Mouse (Mus musculus) kidney, postnatal 25 days (tissue): ENCODE measurements around the gene Slc22a23.
A peak's percentile ranks its signal among the peaks of the same experiment; 100 is the strongest.

Experiments used
- DNase-seq, 2 experiments: peaks; one replicate each; pipeline ENCODE4 v3.0.0; 2021; ENCODE audit warnings: mixed read lengths in 2 of 2

Gene Slc22a23

DNA sequence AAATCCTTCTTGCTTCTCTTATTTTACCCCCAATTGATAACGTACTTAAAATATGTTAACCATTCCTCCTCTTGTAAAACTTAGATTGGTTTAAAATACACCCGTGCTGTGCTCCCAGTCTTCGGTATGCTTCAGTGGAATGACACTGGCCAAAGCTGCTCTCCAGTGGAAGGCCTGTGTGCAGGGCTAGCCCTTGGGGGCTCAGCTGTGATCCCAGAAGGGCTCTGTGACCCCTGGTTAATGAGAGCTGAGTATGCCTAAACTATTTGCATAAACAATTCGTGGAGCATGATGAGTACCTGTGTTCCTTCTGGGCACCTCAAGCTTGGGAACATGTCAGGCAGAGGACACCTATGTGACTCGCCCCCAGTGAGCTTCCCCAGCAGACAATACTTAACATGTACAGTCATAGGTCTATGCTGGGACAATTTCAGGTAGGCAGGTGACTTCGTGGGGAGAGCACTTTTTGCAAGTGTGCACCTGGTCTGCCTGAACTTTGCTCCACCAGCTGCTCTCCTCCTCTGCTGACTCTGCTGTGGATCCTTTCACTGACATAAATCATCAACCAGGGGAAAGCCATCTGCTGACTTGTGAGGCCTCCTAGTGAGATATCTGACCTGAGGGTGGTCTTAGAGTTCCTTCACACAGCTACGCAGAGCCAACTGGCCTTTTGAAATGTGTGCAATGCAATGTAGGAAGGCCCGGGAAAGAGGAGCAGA, 77.9 kb downstream of the Slc22a23 start:
- peak; percentile 61 to 83 for DNase-seq

DNA sequence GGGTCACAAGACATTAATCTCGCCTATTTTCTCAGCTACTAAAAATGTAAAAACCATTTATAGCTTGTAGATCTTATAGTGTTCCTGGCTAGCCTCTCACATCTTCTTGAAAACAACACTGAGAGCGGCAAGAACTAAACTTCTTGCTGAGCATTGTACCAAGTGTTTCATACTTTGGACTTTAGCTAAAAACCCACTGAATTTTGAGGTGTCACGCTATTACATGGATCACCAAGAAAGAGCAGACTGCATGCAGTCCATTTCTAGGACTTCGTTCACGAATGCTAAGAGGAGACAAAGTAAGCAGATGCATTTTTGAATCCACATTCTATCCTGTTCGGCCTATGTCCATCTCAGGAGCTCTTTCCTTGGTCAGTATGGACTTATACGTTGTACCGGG, 78.9 kb downstream of the Slc22a23 start:
- no peak for DNase-seq

DNA sequence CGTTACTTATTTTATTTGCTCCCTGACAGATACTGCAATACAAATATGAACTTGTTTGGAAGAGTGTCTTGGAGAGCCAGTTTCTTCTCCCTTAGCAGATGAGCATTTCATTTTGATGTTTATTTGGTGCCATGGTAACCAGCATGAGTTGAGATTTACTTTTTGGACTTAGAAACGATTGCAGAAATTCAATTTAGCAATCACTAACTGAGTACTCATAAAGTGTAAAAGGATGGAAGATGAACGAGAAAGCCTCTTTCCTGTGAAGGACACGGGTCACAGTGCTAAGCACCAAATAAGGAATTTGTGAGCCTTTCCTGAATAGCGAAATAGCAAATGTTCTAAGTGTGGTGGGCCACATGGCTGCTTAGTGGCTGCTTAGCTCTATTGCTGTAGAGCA, 79.4 kb downstream of the Slc22a23 start:
- DNase-seq: no peak

DNA sequence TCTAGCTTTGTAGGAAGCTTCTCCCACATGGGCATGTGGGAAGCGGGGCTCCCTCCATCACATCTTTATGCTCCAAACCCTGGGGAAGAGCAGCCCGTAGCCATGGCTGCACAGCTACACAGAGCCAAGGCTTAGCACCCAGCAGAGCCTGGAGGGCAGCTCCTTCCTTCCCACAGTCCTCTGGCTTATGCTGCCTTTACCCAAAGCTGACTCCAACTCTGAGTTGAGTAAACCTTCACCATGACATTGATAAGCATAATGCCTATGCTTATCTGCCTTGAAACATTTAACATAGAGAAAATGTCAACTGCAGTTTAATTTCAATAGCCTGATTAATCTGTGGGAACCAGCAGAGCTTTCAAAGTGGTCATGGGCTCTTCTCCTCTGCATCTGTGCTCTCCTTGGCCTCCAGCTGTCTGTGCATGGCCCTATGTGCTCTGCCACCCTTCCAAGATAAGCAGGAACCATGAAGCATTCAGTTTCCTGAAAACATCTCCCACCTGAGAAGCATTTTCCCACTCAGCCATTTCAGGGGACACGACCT, 79.9 kb downstream of the Slc22a23 start:
- no peak for DNase-seq

DNA sequence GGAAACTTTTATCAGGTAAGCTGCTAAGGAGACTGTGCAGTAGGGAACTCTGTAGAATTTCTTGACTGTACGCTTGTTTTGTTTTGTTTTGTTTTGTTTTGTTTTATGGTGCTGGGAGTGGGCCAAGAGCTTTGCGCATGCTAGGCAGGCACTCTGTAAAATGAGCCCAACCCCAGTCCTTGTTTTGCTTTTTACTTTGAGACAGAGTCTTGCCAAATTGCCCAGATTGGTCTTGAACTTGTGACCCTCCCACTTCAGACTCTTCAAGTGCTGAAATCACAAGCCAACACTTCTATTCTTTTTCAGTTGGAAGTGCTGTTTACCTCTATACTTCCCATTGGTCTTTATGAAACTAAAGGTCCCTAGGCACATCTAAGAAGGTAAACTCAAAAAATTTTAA, 80.5 kb downstream of the Slc22a23 start:
- no peak for DNase-seq

DNA sequence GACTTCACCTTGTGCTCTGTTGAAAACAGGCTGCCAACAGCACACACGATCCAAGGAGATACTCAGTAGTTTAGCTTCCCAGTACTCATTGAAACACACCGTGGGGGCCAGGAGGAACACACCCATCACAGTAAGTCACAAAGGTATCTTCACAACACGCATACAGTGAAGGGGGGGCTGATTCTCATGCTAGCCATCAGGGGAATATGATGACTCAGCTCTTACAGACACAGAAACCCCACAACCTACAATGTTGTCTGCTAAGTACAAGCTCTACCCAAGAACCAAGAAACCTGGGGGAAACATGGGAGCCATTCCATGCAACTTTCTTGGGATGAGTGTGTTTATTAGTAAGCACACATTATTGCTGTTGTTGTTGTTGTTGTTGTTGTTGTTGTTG, 86.2 kb downstream of the Slc22a23 start:
- DNase-seq: no peak

DNA sequence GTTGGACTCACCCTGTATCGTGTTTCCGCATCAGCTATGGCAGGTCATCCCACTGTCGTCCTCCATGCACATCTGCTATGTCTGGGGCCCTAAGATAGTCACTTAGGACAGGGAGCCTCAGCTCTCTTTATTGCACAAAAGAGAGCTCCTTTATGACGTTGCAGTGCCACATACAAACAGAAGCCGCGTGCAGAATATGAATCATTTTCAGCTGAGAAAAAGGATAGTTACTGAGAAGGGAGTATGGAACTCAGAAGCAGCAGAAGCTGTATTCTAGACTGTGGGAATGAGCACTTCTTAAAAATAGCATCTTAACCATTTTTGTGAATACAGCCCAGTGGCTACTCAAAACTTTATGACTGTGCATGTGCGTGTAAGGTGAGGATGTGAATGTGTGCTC, 87.8 kb downstream of the Slc22a23 start:
- DNase-seq: no peak

DNA sequence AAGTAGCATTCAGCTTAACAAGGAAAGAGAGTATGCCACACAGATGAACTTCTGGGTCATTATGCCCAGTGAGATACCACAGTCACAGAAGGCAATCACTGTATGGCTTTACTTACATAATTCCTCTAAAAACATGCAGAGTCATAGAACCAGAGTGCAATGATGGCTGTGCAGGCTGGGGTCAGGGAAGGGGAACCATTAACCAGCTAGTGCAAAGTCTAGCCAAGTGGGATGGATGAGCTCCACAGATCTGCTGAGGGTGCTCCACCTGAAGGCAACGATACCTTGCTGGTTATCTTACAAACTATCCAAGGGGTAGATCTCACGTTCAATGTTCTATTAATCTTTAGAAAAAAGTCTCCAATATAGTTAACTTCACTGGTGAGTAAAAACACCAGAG, 88.3 kb downstream of the Slc22a23 start:
- DNase-seq: peak; percentile 62 to 88

DNA sequence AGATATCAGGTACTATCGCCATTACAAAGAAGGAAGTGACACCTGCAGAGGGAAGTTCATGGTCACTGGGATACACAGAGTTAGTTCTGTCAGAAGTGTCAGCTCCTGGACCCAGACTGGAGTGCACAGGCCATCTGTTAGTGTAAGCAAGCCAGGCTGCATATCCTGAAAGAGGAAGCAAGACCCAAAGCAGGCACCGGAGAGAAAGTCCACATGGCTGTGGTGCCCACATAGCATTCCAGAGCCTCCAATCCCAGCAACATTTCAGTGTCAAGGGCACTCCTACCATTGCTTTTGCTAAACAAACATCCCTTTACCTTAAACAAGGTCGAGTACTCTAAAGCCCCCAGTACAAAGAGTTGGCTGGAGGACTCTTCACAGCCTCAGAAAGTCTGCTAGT, 89.7 kb downstream of the Slc22a23 start:
- peak in 1 of 2 experiments; percentile 29 for DNase-seq

DNA sequence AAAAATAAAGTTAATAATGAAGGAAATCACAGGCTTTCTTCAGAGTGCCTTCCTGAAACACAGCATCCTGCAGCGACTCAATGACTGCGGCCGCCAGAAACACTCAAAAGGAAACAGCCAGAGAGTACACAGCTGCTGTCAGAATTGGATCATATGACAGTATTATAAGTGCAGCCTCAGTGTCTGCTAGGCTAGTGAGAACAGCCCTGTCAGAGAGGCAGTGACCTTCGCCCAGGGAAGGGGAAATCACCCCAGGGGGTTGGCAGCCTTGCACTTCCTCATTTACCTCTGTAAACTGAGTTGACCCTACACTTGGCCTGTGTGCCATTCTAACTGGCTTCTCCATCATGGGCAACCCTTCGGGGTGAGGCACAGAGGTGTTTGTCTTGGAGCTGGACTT, 90.3 kb downstream of the Slc22a23 start:
- DNase-seq: peak; percentile 82 to 94

DNA sequence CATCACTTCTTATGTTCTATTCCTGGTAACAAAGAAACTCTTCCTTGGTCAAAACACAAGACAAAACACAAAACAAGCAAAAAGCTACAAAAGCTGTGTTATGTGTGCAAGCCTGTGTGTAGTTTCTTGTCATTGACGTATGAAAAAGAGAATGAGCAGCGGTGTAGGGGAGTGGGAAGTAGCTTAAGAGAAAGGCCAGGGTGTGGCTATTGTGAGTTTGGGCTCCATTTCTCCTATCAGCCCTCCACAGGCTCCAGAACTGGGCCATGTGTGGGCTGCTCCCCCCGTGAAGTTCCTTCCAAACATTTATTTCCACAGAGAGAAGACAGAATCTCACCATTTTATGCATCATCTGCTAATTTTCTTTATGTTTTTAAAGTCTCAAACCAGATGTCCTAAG, 91.2 kb downstream of the Slc22a23 start:
- DNase-seq: no peak

DNA sequence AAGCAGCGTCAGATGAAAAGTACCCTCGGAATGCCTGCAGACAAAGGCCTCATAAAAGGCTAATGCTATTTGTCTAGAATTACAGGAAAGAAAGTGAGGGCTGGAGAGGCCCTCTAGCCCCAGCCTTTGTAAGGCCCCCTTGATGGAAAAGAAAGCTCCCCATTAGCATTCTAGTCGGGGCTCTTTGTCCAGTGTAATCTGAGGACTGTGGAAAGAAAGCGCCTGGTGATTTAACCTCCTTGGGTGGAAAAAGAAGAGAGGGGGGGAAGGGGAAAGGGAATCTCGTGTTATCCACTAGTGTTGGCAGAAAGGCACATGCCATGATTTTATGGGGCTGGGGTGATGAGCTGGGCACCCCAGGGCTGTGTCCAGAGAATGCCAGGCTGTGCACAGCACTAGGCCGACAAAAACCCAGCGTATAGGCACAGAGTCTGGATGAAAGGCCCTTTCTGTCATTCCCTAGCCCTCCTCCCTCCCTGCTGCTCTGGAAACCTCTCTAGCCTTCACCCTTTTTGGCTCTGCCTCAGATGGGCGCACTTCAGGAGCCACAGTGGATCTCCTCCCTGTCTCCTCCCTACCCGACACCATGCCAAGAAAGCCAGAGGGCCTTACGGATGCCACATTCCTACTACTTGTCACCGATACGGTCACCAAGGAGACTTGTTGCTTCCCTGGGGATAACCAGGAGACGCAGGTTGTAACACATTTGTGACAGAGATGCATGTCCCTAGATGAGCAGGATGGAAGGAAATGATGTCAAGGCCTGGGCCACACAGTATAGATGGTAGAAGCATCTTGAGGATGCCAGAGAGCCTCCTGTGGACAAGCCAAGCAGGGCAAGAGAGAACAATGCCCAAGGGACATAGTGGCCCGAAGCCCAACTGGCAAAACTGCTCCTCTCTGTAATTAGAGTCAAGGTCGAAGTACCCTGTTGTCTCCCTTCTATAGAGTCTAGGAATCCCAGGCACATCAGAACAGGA, 95.8 kb downstream of the Slc22a23 start:
- DNase-seq: no peak

DNA sequence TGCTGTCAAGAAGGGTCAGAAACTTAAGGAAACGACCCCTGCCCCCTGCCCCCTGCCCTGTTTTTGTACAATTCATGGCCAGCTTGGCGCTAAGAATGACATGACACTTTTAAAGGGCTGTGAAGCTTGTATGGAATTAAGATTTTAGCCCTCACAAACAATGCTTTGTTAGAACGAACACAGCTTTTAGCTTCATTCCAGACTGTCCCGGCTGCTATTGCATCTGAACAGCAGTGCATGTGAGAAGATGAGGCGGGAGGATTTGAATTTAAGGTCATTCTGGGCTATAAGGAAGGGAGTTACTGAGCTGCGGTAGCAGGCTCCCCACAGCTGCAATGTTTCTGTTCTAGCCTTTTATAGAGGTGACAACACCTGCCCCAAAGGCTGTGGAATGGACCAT, 96.9 kb downstream of the Slc22a23 start:
- no peak for DNase-seq

DNA sequence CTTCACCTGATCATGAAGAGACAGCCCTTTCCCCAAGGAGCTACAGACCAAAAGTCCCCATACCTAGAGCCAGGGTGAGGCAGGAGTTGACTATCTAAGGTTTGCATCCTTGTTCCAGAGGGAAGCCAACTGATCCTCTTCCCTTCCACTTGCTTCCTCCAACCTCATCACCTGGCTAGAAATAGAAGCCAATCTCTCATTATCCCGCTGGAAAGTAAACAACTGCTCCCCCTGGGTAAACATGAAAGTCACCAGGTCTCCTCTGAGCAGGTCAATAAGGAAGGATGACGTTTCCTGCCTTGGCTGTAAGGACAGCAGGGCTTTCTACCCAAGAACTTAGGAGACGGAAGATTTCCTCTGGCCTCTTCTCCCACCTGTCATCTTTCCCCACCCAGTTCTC, 98.2 kb downstream of the Slc22a23 start:
- no peak for DNase-seq

DNA sequence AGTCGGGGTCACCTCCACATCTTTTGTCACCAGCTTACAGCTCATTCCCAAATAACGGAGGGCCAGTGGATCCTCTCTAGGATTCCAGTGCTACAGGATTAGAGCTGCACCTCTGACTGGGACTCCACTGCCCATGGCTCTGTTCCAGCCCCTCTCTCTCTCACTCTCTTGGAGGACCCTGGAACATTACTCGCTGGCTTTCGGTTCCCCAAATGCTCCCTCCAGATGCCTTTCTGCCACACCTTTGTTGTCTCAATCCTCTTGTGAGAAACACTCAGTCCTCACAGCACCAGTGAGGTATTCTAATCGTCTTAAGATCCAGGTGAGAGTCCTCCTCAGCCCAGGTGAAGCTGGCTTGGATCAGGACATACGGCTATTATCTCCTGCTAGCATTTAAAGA, 99.8 kb downstream of the Slc22a23 start:
- DNase-seq: no peak

DNA sequence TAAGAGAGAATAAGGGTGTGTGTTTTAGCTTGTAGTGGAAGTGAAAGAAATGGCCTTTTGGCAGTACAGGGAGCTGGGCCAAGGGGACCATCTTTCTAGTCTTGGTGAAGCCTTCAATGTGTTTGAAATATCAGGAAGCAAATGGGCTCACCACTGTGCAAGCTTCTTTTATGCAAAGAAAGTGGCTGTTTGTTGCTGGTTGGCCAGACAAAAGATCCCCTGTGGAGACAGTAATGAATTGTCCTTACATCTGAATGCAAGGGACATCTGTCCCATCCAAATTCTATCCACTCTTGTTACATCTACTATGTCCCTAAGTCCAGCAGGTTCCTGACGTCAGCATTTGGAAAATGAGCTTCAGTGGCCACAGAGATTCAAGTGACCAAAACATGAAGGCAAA, 100.8 kb downstream of the Slc22a23 start:
- DNase-seq: no peak

DNA sequence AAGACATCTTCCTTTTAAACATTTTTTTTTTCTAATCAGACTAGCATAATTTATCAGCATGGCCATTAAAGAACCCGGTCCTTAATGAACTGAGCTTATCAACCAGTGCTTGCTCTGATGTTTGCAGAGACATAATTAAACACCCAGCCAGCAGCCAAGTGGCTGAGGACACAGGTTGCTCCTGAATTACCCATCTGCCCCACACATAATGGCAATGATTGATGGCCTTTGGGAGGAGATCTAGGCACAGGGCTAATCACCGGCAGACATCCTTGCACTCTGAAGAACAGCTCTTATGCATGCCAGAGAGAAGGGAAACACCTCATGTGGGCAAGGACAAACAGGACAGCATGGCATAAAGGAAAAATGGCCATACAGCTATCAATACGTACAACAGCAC, 102.8 kb downstream of the Slc22a23 start:
- no peak for DNase-seq

DNA sequence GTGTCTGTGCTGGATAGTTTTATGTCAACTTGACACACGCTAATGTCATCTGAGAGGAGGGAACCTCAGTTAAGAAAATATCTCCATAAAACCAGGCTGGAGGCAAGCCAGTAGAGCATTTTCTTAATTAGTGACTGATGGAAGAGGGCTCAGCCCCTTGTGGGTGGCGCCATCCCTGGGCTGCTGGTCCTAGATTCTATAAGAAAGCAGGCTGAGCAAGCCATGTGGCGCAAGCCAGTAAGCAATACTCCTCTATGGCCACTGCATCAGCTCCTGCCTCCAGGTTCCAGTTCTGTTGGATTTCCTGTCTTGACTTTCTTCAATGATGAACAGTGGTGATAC, 104.9 kb downstream of the Slc22a23 start:
- peak; percentile 80 for DNase-seq

DNA sequence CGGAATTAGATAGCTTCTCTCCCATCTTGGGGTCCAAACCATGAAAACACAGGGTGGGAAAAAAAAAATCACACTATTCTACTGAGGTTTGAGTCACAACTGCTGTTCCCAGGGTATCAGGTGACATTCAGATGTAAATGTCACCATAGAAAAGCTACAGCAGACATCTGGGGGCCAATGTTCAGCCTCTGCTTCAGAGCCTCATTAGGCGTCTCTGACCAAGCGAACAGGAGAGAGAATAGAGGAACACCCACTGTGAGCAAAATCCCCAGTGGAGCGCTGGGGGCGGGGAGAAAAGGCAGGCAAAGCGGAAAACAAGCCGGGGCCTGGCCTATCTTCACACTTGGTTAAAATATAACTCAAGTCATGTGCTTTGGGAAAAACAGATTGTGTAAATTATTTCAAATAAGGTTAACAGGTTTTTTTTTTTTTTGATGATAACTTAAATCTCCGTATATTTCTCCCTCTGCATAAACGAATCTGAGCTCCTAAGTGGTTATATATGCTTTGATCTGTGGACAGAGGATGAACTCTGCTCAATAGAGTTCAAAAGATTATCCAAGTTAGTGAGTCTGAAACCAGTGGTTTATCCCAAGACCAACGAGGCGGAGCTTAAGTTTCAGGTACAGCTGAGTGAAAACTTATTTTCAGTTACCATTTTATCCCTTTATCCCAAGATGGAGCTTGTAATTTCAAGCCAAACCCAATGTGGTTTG, 105.5 kb downstream of the Slc22a23 start:
- peak; percentile 81 to 90 for DNase-seq

DNA sequence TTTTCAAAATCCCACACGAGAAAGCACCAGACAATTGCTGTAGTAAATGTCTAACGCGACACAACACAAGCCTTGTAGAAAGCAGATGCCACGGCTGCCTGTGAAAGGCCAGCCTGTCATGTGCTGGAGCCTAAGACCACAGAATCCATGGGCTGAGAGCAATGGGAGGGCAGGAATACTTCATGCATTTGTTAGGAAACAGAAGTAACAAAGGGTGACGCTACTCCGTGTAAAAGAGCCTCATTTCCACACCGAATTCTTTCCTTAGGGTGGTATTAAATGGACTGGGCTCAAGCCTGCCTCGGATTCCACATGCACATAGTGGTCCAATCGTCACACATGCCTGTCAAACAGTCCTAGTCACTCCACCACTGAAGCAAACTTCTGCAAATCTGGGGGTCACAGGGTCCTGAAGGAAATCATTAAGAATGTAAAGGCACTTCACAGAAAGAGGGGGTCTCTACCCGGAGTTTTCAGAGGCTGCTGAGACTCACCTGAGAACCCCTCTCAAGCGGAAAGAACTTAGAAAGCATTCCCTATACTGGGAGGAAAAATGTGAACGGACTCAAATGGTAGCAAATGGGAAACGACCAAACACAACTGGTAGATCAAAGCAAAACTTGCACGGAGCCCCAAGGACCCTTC, 106.2 kb downstream of the Slc22a23 start:
- no peak for DNase-seq

DNA sequence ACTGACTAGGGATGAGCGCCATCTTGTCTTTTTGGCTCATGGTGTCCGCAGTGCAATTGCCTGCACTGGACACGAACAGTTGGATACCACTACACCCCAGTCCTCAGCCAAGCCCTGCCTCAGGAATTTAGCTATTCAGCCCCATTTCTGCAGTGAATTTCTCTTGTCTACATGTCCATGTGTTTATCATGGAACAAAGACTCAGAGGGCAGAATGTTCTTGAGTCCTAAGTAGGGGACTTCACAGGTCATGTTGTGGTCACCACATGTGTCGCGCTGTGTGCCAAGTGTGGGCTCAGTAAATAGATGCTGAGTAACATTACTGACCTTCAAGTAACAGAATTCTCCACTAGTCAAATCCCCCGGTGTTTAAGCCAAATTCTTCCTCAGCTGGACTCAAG, 109.9 kb downstream of the Slc22a23 start:
- DNase-seq: no peak

DNA sequence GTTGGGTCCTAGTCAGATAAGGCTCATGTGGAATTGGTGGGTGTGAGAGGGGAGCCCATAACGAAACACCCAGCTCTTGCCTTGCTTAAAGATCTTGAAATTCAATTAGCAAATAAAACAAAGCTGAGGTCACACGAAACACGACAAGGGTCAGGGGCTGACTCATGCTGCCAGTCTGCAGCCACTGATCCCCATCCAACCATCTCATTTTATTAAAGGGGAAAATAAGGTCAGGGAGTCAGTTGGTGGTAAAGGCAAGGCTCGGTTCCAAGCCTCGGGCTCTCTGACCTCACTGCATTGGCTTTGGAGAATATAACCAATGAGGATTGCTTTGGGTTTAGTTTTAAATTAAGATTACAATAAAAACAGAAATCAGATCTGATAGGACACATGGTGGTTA, 110.5 kb downstream of the Slc22a23 start:
- peak; percentile 42 to 65 for DNase-seq

DNA sequence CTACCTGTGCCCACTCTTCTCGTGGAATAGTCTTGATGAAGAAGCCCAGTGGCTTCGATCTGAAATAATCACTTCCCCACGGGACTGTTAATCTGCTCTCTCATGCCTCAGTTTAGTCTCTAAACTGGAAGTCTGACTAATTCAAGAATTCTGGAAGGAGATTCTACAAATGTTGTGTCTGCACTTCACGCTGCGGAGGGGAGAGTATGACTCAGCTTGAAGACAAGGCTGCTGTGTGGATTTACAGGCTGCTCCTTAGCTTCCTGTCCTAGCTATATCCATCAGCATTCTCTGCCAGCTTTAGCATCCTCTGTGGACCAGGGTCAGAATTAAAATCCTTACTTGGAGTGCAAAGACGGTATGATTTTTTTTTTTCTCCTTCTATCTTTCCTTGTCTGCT, 112.0 kb downstream of the Slc22a23 start:
- DNase-seq: no peak
